Mouse (Mus musculus): ENCODE results near the gene Tmem9. TPM values are rescaled to one million over a fixed set of nuclear protein-coding genes. Genes with fewer than 3 reads are reported as not detected.

Tmem9 gene
- polyA plus RNA-seq, 1 experiment = 132 TPM

DNA sequence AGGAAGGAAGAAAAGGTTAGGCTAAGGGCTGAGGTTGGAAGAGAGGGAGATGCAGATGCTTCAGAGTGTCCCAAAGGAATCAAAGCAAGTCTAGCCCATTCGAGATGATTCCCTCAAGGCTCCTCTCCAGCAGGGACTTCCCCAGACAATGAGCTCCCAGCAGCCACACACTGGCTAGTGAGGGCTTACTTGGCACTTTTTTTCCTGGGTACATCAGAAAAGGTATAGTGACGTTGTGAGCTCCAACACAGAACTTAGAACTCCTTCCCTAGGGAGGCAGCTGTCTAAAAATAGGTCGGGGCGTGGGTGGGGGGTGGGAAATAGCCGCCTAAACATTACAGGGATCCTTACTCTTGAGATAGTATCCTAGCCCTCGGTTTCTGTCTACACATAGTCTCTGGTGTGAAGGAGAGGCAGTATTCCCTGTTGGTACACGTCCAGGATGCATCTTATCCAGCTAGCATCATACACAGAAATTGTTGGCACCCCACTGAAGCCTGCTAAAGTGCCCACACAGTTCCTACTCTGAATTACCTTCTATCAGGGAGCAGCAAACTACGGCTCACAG is 8.1 kb upstream of the Tmem9 start:
- TF ChIP-seq CTCF (IDR thresholded peaks at IDR 0.05; ENCODE audit: borderline replicate concordance, extremely low read depth, insufficient read depth, insufficient read length) (no peak), POLR2A (IDR thresholded peaks at IDR 0.05; ENCODE audit: borderline replicate concordance, extremely low read depth, insufficient read depth, insufficient read length, poor library complexity, severe bottlenecking) (no peak)
- no peak for DNase-seq (ENCODE audit: low read depth)

DNA sequence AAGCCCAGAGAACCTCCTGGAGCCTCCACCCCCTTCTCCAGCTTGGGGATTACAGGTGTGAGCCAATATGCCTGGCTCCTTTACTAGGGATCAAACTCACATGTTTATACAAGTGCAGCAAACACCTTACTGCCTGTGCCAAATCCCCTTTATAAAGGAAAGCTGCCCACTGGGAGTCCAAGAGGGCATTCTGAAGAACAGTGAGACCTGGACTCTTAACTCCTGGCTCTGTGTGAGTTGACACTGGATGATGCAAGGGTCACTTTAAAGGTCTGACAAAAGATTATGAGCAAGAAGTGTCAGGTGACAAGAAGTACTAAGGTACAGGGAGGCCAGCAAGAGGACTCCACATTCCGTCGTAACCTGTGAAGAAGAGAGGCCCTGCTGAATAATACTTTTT is 6.5 kb upstream of the Tmem9 start:
- no peak for DNase-seq (ENCODE audit: low read depth)
- no peak for TF ChIP-seq CTCF (IDR thresholded peaks at IDR 0.05; ENCODE audit: borderline replicate concordance, extremely low read depth, insufficient read depth, insufficient read length)
- no peak for TF ChIP-seq POLR2A (IDR thresholded peaks at IDR 0.05; ENCODE audit: borderline replicate concordance, extremely low read depth, insufficient read depth, insufficient read length, poor library complexity, severe bottlenecking)

DNA sequence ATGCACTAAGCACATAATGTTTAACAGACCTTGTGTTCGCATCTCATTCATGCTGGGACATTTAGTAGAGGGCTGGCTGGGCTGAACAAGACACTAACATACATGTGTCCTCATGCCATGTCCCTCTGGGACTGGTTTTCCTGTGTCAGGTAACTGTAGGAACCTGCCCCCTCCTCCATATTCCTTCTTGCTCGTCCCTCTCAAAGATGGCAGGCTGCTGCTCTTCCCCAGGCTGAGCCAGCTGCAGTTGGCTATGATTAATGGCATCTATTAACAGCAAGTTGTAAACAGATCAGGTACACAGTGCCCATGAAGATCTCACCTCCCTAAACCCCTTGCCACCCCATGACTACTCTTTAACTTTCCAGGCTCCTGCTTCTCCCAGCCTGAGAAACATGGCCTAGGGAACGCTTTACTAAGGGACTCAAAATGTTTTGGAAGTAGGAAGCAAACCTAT is 1.6 kb upstream of the Tmem9 start, which contains the start of gene Igfn1:
Igfn1 (minus strand) TSS at position 51 of the 457 bp plus-strand sequence.
- DNase-seq (ENCODE audit: low read depth) = no peak
- TF ChIP-seq POLR2A (IDR thresholded peaks at IDR 0.05; ENCODE audit: borderline replicate concordance, extremely low read depth, insufficient read depth, insufficient read length, poor library complexity, severe bottlenecking) = no peak
- TF ChIP-seq CTCF (IDR thresholded peaks at IDR 0.05; ENCODE audit: borderline replicate concordance, extremely low read depth, insufficient read depth, insufficient read length) = no peak

DNA sequence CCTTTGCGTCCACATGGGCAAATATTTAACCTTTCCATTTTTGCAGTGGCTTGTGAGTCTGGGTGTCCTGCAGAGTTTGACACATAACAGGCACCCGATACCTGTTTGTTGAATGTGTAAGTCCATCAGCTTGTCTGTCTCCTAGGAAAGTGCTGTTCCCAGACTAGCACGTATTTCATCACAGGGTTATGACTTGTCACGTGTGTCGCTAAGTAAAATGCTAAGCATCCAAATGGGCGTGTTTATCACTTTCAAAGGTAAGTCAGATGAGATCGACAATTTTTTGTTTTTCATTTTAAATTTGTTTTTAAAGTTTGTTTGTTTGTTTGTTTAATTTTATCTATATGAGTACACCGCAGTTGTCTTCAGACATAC is 196 bp downstream of the Tmem9 start:
- TF ChIP-seq CTCF (IDR thresholded peaks at IDR 0.05; ENCODE audit: borderline replicate concordance, extremely low read depth, insufficient read depth, insufficient read length) (no peak), POLR2A (IDR thresholded peaks at IDR 0.05; ENCODE audit: borderline replicate concordance, extremely low read depth, insufficient read depth, insufficient read length, poor library complexity, severe bottlenecking) (no peak)
- no peak for DNase-seq (ENCODE audit: low read depth)

DNA sequence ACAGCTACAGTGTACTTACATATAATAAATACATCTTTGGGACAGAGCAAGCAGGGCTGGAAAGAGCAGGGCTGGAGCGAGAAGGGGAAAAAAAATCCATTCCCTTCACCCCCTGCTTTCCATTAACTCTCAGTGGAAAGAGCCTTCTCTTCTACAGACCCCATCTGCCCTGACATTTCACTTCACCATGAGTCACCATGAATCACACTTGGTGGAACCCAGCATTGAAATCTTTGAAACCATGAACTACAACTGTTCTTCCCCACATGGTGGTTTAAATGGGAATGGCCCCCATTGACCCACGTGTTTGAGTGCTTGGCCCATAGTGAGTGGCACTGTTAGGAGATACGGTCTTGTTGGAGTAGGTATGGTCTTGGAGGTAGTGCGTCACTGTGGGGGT is 2.3 kb downstream of the Tmem9 start:
- TF ChIP-seq CTCF (IDR thresholded peaks at IDR 0.05; ENCODE audit: borderline replicate concordance, extremely low read depth, insufficient read depth, insufficient read length) = no peak
- TF ChIP-seq POLR2A (IDR thresholded peaks at IDR 0.05; ENCODE audit: borderline replicate concordance, extremely low read depth, insufficient read depth, insufficient read length, poor library complexity, severe bottlenecking) = no peak
- DNase-seq (ENCODE audit: low read depth) = no peak

DNA sequence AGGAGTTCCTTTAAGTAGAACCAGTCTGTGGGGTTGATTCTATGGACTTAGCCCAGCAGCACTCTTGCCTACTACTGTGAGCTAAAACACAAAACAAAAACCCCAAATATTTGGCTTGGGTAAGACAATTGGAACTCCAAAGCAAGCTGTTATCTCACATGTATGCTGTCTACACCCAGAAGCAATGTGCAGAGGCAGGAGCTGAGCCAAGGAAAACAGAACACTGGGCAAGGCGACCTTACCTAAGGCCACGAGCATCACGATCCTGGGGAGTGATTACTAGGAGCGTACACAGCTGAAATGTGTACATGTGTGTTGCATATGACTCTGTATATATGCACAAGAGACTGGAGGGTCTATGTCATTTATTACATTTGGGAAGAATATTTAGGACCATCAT is 5.6 kb downstream of the Tmem9 start:
- DNase-seq (ENCODE audit: low read depth) = no peak
- TF ChIP-seq POLR2A (IDR thresholded peaks at IDR 0.05; ENCODE audit: borderline replicate concordance, extremely low read depth, insufficient read depth, insufficient read length, poor library complexity, severe bottlenecking) (no peak), CTCF (IDR thresholded peaks at IDR 0.05; ENCODE audit: borderline replicate concordance, extremely low read depth, insufficient read depth, insufficient read length) (no peak)

DNA sequence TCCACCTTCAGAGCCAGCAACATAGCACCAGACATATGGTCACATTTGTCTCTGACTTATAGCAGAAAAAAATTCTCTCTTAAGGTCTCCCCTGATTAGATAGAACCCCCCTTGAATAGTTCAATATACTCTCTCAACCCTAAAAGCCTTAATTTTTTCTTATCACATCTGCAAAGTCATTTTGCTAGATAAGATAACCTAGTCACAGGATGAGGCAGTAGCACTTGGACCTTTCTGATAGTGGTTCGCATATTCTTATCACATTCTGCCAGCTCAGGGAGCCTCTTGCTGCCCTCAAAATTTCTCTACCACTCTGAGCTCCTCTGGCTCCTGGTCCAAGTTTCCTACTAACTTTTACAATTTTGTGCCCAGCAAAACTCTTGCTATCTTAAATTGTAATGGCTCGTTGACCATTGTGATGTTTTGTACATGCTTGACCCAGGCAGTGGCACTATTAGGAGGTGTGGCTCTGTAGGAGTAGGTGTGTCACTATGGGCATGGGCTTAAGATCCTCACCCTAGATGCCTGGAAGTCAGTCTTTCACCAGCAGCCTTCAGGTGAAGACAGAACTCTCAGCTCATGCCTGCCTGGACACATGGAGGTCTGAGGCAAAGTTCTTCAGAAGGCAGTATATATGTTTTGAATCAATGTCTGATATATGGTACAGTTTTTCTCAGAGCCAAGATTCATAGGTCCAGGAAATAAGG is 7.0 kb downstream of the Tmem9 start:
- DNase-seq (ENCODE audit: low read depth) = no peak
- no peak for TF ChIP-seq CTCF (IDR thresholded peaks at IDR 0.05; ENCODE audit: borderline replicate concordance, extremely low read depth, insufficient read depth, insufficient read length)
- TF ChIP-seq POLR2A (IDR thresholded peaks at IDR 0.05; ENCODE audit: borderline replicate concordance, extremely low read depth, insufficient read depth, insufficient read length, poor library complexity, severe bottlenecking) = no peak

DNA sequence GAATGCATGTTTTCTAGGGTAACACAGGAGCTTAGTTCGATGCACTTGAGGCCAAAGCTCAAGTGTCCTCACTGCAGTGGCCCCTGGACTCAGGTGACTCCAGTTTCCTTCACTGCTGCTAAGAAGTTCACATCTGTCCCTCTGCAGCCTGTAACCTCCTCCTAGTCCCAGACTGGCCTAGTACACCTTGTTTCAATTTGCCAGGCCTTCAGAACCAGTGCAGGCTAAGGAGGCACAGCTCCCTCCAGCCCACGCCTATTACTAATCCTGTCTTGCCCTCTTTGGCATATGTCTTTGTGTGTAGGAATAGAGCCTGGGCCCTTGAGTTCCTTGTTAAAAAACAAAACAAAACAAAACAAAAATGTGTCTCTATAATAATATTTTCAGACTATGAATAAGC is 9.4 kb downstream of the Tmem9 start:
- TF ChIP-seq CTCF (IDR thresholded peaks at IDR 0.05; ENCODE audit: borderline replicate concordance, extremely low read depth, insufficient read depth, insufficient read length) = no peak
- TF ChIP-seq POLR2A (IDR thresholded peaks at IDR 0.05; ENCODE audit: borderline replicate concordance, extremely low read depth, insufficient read depth, insufficient read length, poor library complexity, severe bottlenecking) = no peak
- no peak for DNase-seq (ENCODE audit: low read depth)

DNA sequence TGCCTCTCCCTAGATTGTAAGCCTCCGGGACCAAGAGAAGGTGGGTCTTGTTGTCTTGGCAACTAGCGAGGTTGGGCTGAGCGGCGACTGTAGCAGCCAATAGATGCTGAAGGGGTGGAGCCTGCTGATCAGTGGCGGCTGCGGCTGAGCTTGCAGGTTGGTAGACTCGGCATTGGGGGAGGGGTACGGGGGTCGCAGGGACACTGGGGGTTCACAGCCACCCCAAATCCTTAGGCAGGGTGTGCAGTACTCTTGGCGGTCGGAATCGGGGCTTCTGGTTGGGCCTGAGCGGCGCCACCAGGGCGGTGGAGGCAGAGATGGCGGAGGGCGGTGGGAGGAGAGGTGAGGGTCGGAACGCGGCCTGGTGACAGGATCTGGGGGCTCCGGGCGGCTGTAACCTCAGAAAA is 10.0 kb downstream of the Tmem9 start:
- DNase-seq (ENCODE audit: low read depth) = peak; percentile 99
- TF ChIP-seq POLR2A (IDR thresholded peaks at IDR 0.05; ENCODE audit: borderline replicate concordance, extremely low read depth, insufficient read depth, insufficient read length, poor library complexity, severe bottlenecking) (peak; percentile 45; the same call in 1 of the 2 replicates), CTCF (IDR thresholded peaks at IDR 0.05; ENCODE audit: borderline replicate concordance, extremely low read depth, insufficient read depth, insufficient read length) (no peak)

DNA sequence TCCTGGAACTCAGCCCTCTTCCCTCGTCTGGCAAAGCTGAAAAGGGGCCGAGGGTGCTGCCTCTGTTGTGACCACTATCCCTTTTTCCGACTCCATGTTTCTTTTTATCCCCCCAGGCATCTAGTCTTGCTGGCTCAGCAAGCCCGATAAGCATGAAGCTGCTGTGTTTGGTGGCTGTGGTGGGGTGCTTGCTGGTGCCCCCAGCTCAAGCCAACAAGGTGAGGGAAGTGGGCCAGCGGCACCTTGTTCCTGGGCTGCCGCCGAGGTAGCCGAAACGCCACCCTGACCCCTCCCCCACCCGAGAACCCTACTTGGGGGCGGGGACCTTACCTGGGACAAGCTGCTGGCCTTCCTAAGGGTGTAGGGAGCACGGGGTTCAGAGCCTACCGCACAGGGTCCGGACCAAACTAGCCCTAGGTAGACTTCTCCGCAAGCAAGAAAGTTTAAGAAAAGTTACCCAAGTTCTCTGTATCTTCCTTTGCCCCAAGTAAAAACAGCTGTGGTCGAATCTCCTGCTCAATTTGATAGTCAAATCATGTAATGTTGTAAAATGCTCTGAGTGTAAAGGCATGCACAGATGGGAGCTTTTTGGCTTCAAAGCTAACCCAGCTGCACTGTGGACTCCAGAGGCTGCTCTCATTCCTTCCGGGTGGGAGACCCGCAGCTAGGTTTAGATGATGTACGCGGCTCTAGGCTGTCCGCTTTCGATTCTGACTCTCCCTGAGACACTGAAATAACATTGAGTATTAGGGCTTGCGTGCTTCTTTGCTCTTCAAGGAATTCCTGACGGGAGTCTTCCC is 10.6 kb downstream of the Tmem9 start:
- DNase-seq (ENCODE audit: low read depth) = peak; percentile 42
- TF ChIP-seq CTCF (IDR thresholded peaks at IDR 0.05; ENCODE audit: borderline replicate concordance, extremely low read depth, insufficient read depth, insufficient read length) (no peak), POLR2A (IDR thresholded peaks at IDR 0.05; ENCODE audit: borderline replicate concordance, extremely low read depth, insufficient read depth, insufficient read length, poor library complexity, severe bottlenecking) (no peak)

DNA sequence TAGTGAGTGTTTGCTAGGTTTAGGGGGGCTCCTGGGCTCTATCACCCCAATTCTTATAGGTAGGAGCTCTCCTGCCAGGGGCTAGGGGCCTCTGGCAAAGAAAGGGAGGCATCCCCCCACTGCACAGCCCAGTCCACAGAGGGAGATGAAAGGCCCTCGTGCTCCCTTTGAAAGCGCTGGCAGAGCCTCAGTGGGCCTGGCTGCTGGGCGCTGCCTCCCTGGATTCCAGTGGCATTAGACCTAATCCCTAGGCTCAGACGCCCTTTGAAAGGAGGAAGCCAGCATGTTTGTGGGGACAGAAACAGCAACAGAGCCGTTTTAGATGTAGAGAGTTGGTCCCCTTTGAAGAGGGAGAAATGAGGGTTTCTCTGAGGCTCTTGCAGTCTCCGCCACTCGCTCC is 22.3 kb downstream of the Tmem9 start:
- TF ChIP-seq CTCF (IDR thresholded peaks at IDR 0.05; ENCODE audit: borderline replicate concordance, extremely low read depth, insufficient read depth, insufficient read length) (no peak), POLR2A (IDR thresholded peaks at IDR 0.05; ENCODE audit: borderline replicate concordance, extremely low read depth, insufficient read depth, insufficient read length, poor library complexity, severe bottlenecking) (no peak)
- peak; percentile 49 for DNase-seq (ENCODE audit: low read depth)

Measured in brain, embryonic 14.5 days (tissue).